ENCODE assay signal across 25 mouse cellular contexts in genomic region chr4:7157883-7158282, GRCm38 (mm10).
DNase-seq lines count a peak whose midpoint lies in the region; ATAC-seq lines count a peak whose summit lies in the region.
"Had no signal": no experiment of that assay in that cellular context is flagged by ENCODE, and none has a peak within 500 bp of the region (broad histone marks: within the 10 kb centered on the region; RNA-seq: fewer than 3 reads in every experiment).

No protein-coding gene starts in this region.

- peak; percentile 42; the same call in 1 of the 2 replicates for ATAC-seq in lung, embryonic 15.5 days (ENCODE audit: borderline replicate concordance, extremely low read depth, low FRiP score, low TSS enrichment)
- ATAC-seq in stomach, embryonic 15.5 days (ENCODE audit: insufficient read depth, low FRiP score, low read depth): peak; percentile 76; the same call in 1 of the 2 replicates
- ATAC-seq: forebrain, embryonic 14.5 days; forebrain, postnatal 0 days; Patski had no signal

- no peaks in the 10 kb centered on the region for H3K9me3 ChIP-seq in lung, embryonic 15.5 days
- H3K9me3 ChIP-seq in stomach, embryonic 15.5 days: no peaks in the 10 kb centered on the region
- H3K9me3 ChIP-seq: embryonic facial prominence, embryonic 12.5 days; embryonic facial prominence, embryonic 15.5 days; G1E; hindbrain, embryonic 12.5 days had no signal

- no peaks in the 10 kb centered on the region for H3K36me3 ChIP-seq in lung, embryonic 15.5 days
- H3K36me3 ChIP-seq in stomach, embryonic 15.5 days: no peaks in the 10 kb centered on the region
- H3K36me3 ChIP-seq: embryonic facial prominence, embryonic 12.5 days; embryonic facial prominence, embryonic 15.5 days; G1E; hindbrain, embryonic 12.5 days had no signal

- H3K4me1 ChIP-seq in lung, embryonic 15.5 days: no peaks in the 10 kb centered on the region
- no peaks in the 10 kb centered on the region for H3K4me1 ChIP-seq in stomach, embryonic 15.5 days
- H3K4me1 ChIP-seq: embryonic facial prominence, embryonic 12.5 days; embryonic facial prominence, embryonic 15.5 days; hindbrain, embryonic 12.5 days had no signal

- no peaks in the 10 kb centered on the region for H3K27me3 ChIP-seq in lung, embryonic 15.5 days
- no peaks in the 10 kb centered on the region for H3K27me3 ChIP-seq in stomach, embryonic 15.5 days (replicated peaks)
- H3K27me3 ChIP-seq: CH12.LX; embryonic facial prominence, embryonic 12.5 days; embryonic facial prominence, embryonic 15.5 days; hindbrain, embryonic 12.5 days; Patski had no signal

- no peak overlapping the region for H3K4me2 ChIP-seq in lung, embryonic 15.5 days
- no peak overlapping the region for H3K4me2 ChIP-seq in stomach, embryonic 15.5 days
- H3K4me2 ChIP-seq: embryonic facial prominence, embryonic 12.5 days; embryonic facial prominence, embryonic 15.5 days; heart, embryonic 11.5 days; hindbrain, embryonic 12.5 days had no signal

- WGBS in lung, embryonic 15.5 days: 40% methylated on average over 3 of the region's 3 CpGs
- WGBS in stomach, embryonic 15.5 days: 64% methylated on average over 3 of the region's 3 CpGs

- no peak overlapping the region for H3K9ac ChIP-seq in lung, embryonic 15.5 days
- no peak overlapping the region for H3K9ac ChIP-seq in stomach, embryonic 15.5 days
- H3K9ac ChIP-seq: embryonic facial prominence, embryonic 12.5 days; embryonic facial prominence, embryonic 15.5 days; forebrain, postnatal 0 days; hindbrain, embryonic 12.5 days had no signal

- H3K4me3 ChIP-seq in lung, embryonic 15.5 days: no peak overlapping the region
- H3K4me3 ChIP-seq in stomach, embryonic 15.5 days (replicated peaks): no peak overlapping the region
- H3K4me3 ChIP-seq: embryonic facial prominence, embryonic 12.5 days; embryonic facial prominence, embryonic 15.5 days; gastrocnemius, adult 2 months; hindbrain, embryonic 12.5 days had no signal

- intact Hi-C loops in left cerebral cortex, postnatal 25 days (cut with DNase I): no loop called here

- no peak for DNase-seq in lung, postnatal 14 days
- DNase-seq in lung, postnatal 36 days: peak; percentile 17
- no peak for DNase-seq in lung, postnatal 25 days (ENCODE audit: low spot score)
- DNase-seq in cerebellum, postnatal 36 days: no peak
- DNase-seq in left cerebral cortex, postnatal 25 days (ENCODE audit: low spot score in 2 of 2): no peak
- DNase-seq: adrenal gland, postnatal 10 days; adrenal gland, postnatal 36 days; B cell, adult 2 months; cerebellum, adult 18-20 months; cerebellum, adult 9-10 months; cerebellum, postnatal 14 days; forebrain, postnatal 0 days; gastrocnemius, adult 2 months; gastrocnemius, postnatal 14 days; heart, adult 11 months had no signal

- H3K27ac ChIP-seq in lung, embryonic 15.5 days: no peak overlapping the region
- no peak overlapping the region for H3K27ac ChIP-seq in stomach, embryonic 15.5 days
- H3K27ac ChIP-seq: embryonic facial prominence, embryonic 12.5 days; embryonic facial prominence, embryonic 15.5 days; gastrocnemius, adult 2 months; hindbrain, embryonic 12.5 days had no signal
